Mouse (Mus musculus): ENCODE results near the gene Lats2.

The Lats2 gene

GRCm38 (mm10) chr14:57744547-57744946 lies 13.6 kb downstream of the Lats2 start:
- in situ Hi-C loops (cut with MboI; ENCODE audit: unreplicated experiment in 2 of 2) = no loop called here

- in situ Hi-C loops (cut with MboI; ENCODE audit: unreplicated experiment in 2 of 2) = no loop called here
Measured at GRCm38 (mm10) chr14:57740651-57741050, 17.5 kb downstream of the Lats2 start.

- in situ Hi-C loops (cut with MboI; ENCODE audit: unreplicated experiment in 2 of 2) = no loop called here
Measured at GRCm38 (mm10) chr14:57737089-57737488, 21.1 kb downstream of the Lats2 start.

GRCm38 (mm10) chr14:57736141-57736540 lies 22.0 kb downstream of the Lats2 start:
- in situ Hi-C loops (cut with MboI; ENCODE audit: unreplicated experiment in 2 of 2) = no loop called here

- in situ Hi-C loops (cut with MboI; ENCODE audit: unreplicated experiment in 2 of 2) = no loop called here
Measured at GRCm38 (mm10) chr14:57732668-57733293, 25.4 kb downstream of the Lats2 start.

GRCm38 (mm10) chr14:57730527-57730926 lies 27.7 kb downstream of the Lats2 start:
- in situ Hi-C loops (cut with MboI; ENCODE audit: unreplicated experiment in 2 of 2) = no loop called here

GRCm38 (mm10) chr14:57729975-57730499 lies 28.2 kb downstream of the Lats2 start:
- in situ Hi-C loops (cut with MboI; ENCODE audit: unreplicated experiment in 2 of 2) = no loop called here

GRCm38 (mm10) chr14:57729364-57729763 lies 28.8 kb downstream of the Lats2 start:
- in situ Hi-C loops (cut with MboI; ENCODE audit: unreplicated experiment in 2 of 2) = no loop called here

- in situ Hi-C loops (cut with MboI; ENCODE audit: unreplicated experiment in 2 of 2) = no loop called here
Measured at GRCm38 (mm10) chr14:57726172-57726571, 32.0 kb downstream of the Lats2 start.

GRCm38 (mm10) chr14:57724473-57724872 lies 33.7 kb downstream of the Lats2 start:
- in situ Hi-C loops (cut with MboI; ENCODE audit: unreplicated experiment in 2 of 2) = no loop called here

GRCm38 (mm10) chr14:57718245-57718644 lies 39.9 kb downstream of the Lats2 start:
- in situ Hi-C loops (cut with MboI; ENCODE audit: unreplicated experiment in 2 of 2) = no loop called here

GRCm38 (mm10) chr14:57716601-57717245 lies 41.5 kb downstream of the Lats2 start:
- in situ Hi-C loops (cut with MboI; ENCODE audit: unreplicated experiment in 2 of 2) = no loop called here

GRCm38 (mm10) chr14:57712884-57713283 lies 45.3 kb downstream of the Lats2 start:
- in situ Hi-C loops (cut with MboI; ENCODE audit: unreplicated experiment in 2 of 2) = no loop called here

- in situ Hi-C loops (cut with MboI; ENCODE audit: unreplicated experiment in 2 of 2) = no loop called here
Measured at GRCm38 (mm10) chr14:57711059-57711458, 47.1 kb downstream of the Lats2 start.

- in situ Hi-C loops (cut with MboI; ENCODE audit: unreplicated experiment in 2 of 2) = no loop called here
Measured at GRCm38 (mm10) chr14:57709171-57709570, 49.0 kb downstream of the Lats2 start.

GRCm38 (mm10) chr14:57708580-57708979 lies 49.6 kb downstream of the Lats2 start:
- in situ Hi-C loops (cut with MboI; ENCODE audit: unreplicated experiment in 2 of 2) = no loop called here

GRCm38 (mm10) chr14:57707100-57707893 lies 50.9 kb downstream of the Lats2 start:
- in situ Hi-C loops (cut with MboI; ENCODE audit: unreplicated experiment in 2 of 2) = no loop called here

- in situ Hi-C loops (cut with MboI; ENCODE audit: unreplicated experiment in 2 of 2) = no loop called here
Measured at GRCm38 (mm10) chr14:57706760-57707099, 51.5 kb downstream of the Lats2 start.

GRCm38 (mm10) chr14:57705759-57706158 lies 52.4 kb downstream of the Lats2 start:
- in situ Hi-C loops (cut with MboI; ENCODE audit: unreplicated experiment in 2 of 2) = no loop called here

GRCm38 (mm10) chr14:57705075-57705474 lies 53.1 kb downstream of the Lats2 start:
- in situ Hi-C loops (cut with MboI; ENCODE audit: unreplicated experiment in 2 of 2) = no loop called here

GRCm38 (mm10) chr14:57701915-57702477 lies 56.2 kb downstream of the Lats2 start:
- in situ Hi-C loops (cut with MboI; ENCODE audit: unreplicated experiment in 2 of 2) = no loop called here

All from v-Abl transformed pro-B cells (cell line).